Mouse (Mus musculus) megakaryocyte, embryonic 14.5 days (primary cell): ENCODE data around the gene Clec4d.

Source experiments
- FLI1 ChIP-seq: IDR thresholded peaks from 2 replicates; pipeline ENCODE4 v1.6.1; 2012; ENCODE audit warnings: low read length, inconsistent platforms, mixed read lengths
- GATA1 ChIP-seq: IDR thresholded peaks from 3 replicates; pipeline ENCODE4 v1.6.1; 2012; ENCODE audit warnings: mixed read lengths, low read length, inconsistent platforms, borderline replicate concordance

DNA sequence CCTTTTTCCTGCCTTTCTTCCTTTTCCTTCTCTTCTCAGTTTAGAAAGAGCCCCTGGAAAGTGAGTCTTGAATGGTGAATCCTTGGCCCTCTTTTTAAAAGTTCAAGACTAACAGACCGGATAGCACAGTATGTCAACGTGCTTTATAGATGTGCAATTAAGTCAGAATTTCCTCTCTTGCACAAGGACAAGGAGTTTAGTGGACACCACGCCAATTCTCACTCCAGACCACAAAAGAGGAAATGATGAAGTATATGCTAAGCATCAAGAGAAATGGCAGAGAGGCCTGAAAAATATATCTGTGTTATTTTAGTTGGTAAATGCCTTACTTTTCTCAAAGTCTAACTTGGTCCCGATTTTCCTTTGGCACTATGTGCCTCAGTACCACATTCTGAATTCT lies 27.8 kb downstream of the Clec4d start, which contains the start of gene Clec4e:
- TF ChIP-seq GATA1 (no peak), FLI1 (no peak)
